In genomic region chr15:10645101-10645500, GRCm38 (mm10) we compare ENCODE assay signal across 24 mouse cellular contexts.
DNase-seq lines count a peak whose midpoint lies in the region; ATAC-seq and TF ChIP-seq lines count a peak whose summit lies in the region.
"Had no signal": no experiment of that assay in that cellular context is flagged by ENCODE, and none has a peak within 500 bp of the region (broad histone marks: within the 10 kb centered on the region; RNA-seq: fewer than 3 reads in every experiment).

No protein-coding gene starts in this region.

- H3K4me3 ChIP-seq in neural tube, embryonic 11.5 days (ENCODE audit: low read depth, low read length): no peak overlapping the region
- H3K4me3 ChIP-seq in neural tube, embryonic 15.5 days (replicated peaks): no peak overlapping the region
- H3K4me3 ChIP-seq in liver, postnatal 0 days (ENCODE audit: low read depth, low read length): no peak overlapping the region
- H3K4me3 ChIP-seq: gastrocnemius, adult 2 months; heart, embryonic 15.5 days; layer of hippocampus, adult 2 months; liver, embryonic 15.5 days; midbrain, embryonic 15.5 days; myocyte had no signal

- H3K4me1 ChIP-seq in neural tube, embryonic 11.5 days (ENCODE audit: control insufficient read depth, insufficient read depth, low read length): peaks cover 29% of the 10 kb centered on the region
- H3K4me1 ChIP-seq in neural tube, embryonic 15.5 days: peaks cover 18% of the 10 kb centered on the region
- 0 out of 2 replicates have a peak, but pooled peaks cover 4% of the 10 kb centered on the region for H3K4me1 ChIP-seq in liver, postnatal 0 days (ENCODE audit: insufficient read depth)

- H3K27ac ChIP-seq in neural tube, embryonic 11.5 days (ENCODE audit: low read depth, low read length): 0 out of 2 replicates have a peak overlapping the region, but pooled peaks have one; percentile 11
- H3K27ac ChIP-seq in neural tube, embryonic 15.5 days (replicated peaks): no peak overlapping the region
- peak overlapping the region; percentile 35; the same call in 1 of the 2 replicates for H3K27ac ChIP-seq in liver, postnatal 0 days (ENCODE audit: low read depth)
- H3K27ac ChIP-seq: gastrocnemius, adult 2 months; heart, embryonic 15.5 days; hindbrain, embryonic 14.5 days; layer of hippocampus, adult 2 months; liver, embryonic 15.5 days; macrophage; midbrain, embryonic 15.5 days had no signal

- no peaks in the 10 kb centered on the region for H3K27me3 ChIP-seq in neural tube, embryonic 11.5 days (ENCODE audit: control insufficient read depth, insufficient read depth, low read length)
- no peaks in the 10 kb centered on the region for H3K27me3 ChIP-seq in neural tube, embryonic 15.5 days (replicated peaks)
- no peaks in the 10 kb centered on the region for H3K27me3 ChIP-seq in liver, postnatal 0 days (ENCODE audit: insufficient read depth, low read length)
- H3K27me3 ChIP-seq: liver, embryonic 15.5 days; midbrain, embryonic 15.5 days had no signal

- H3K4me2 ChIP-seq in neural tube, embryonic 11.5 days (ENCODE audit: low read depth): no peak overlapping the region
- H3K4me2 ChIP-seq in neural tube, embryonic 15.5 days: no peak overlapping the region
- no peak overlapping the region for H3K4me2 ChIP-seq in liver, postnatal 0 days (ENCODE audit: low read depth, low read length)
- H3K4me2 ChIP-seq: heart, embryonic 15.5 days; hindbrain, embryonic 14.5 days; liver, embryonic 15.5 days; midbrain, embryonic 15.5 days had no signal

- H3K36me3 ChIP-seq in neural tube, embryonic 11.5 days (ENCODE audit: control insufficient read depth, insufficient read depth, low read length): peaks cover 2% of the 10 kb centered on the region; the same call in 1 of the 2 replicates
- H3K36me3 ChIP-seq in neural tube, embryonic 15.5 days: no peaks in the 10 kb centered on the region
- H3K36me3 ChIP-seq in liver, postnatal 0 days (replicated peaks; ENCODE audit: insufficient read depth, low read length): no peaks in the 10 kb centered on the region
- H3K36me3 ChIP-seq: heart, embryonic 15.5 days; liver, embryonic 15.5 days; midbrain, embryonic 15.5 days had no signal

- no peak for TF ChIP-seq EP300 in liver, postnatal 0 days (IDR thresholded peaks at IDR 0.05; ENCODE audit: low read depth)

- TF ChIP-seq CTCF in liver, postnatal 0 days (IDR thresholded peaks at IDR 0.05; ENCODE audit: low read depth): no peak

- WGBS in neural tube, embryonic 11.5 days: 45% methylated on average over 8 of the region's 8 CpGs
- 22% methylated on average over 8 of the region's 8 CpGs for WGBS in neural tube, embryonic 15.5 days
- WGBS in liver, postnatal 0 days (ENCODE audit: insufficient replicate concordance): 57% methylated on average over 8 of the region's 8 CpGs

- no peak for ATAC-seq in neural tube, embryonic 11.5 days (ENCODE audit: insufficient read depth, low FRiP score, low TSS enrichment)
- no peak for ATAC-seq in neural tube, embryonic 15.5 days (ENCODE audit: low FRiP score)
- peak; percentile 89 for ATAC-seq in liver, postnatal 0 days
- ATAC-seq: forebrain, embryonic 14.5 days; inflammation-experienced regulatory T-cells, adult 6 months; lung, postnatal 0 days; midbrain, embryonic 15.5 days had no signal

- no peaks in the 10 kb centered on the region for H3K9me3 ChIP-seq in neural tube, embryonic 11.5 days (ENCODE audit: control insufficient read depth, low read length)
- H3K9me3 ChIP-seq in neural tube, embryonic 15.5 days (replicated peaks): no peaks in the 10 kb centered on the region
- no peaks in the 10 kb centered on the region for H3K9me3 ChIP-seq in liver, postnatal 0 days (ENCODE audit: low read length)
- H3K9me3 ChIP-seq: heart, embryonic 15.5 days; liver, embryonic 15.5 days; midbrain, embryonic 15.5 days had no signal

- peak; percentile 26 for DNase-seq in kidney, adult 11 months
- DNase-seq in kidney, postnatal 10 days: no peak
- no peak for DNase-seq in neural tube, embryonic 11.5 days (ENCODE audit: low spot score)
- DNase-seq in kidney, adult 9 months: peak; percentile 54
- no peak for DNase-seq in liver, postnatal 0 days
- no peak for DNase-seq in layer of hippocampus, adult 18-20 months (ENCODE audit: low spot score in 2 of 2)
- DNase-seq: adrenal gland, postnatal 25 days; cerebellum, adult 9-11 months; gastrocnemius, adult 2 months; heart, postnatal 4 days; right cerebral cortex, postnatal 25 days; spleen, adult 18-20 months; thymus, postnatal 14 days had no signal

- no peak overlapping the region for H3K9ac ChIP-seq in neural tube, embryonic 11.5 days (ENCODE audit: low read length)
- no peak overlapping the region for H3K9ac ChIP-seq in neural tube, embryonic 15.5 days (replicated peaks)
- no peak overlapping the region for H3K9ac ChIP-seq in liver, postnatal 0 days (replicated peaks)
- H3K9ac ChIP-seq: heart, embryonic 15.5 days; hindbrain, embryonic 14.5 days; liver, embryonic 15.5 days; midbrain, embryonic 15.5 days had no signal

Comparison
In these comparisons a context has a peak if more than half of its experiments do, and no peak if none do; other contexts are left out.
1. DNase-seq: peak in kidney, adult 11 months (single experiment) and kidney, adult 9 months (single experiment); none in kidney, postnatal 10 days (single experiment), neural tube, embryonic 11.5 days (single experiment), liver, postnatal 0 days (single experiment) and layer of hippocampus, adult 18-20 months (0 of 2).